Mouse (Mus musculus): ENCODE measurements around the gene Cbx7.
"Not testable (repeated sequence)": the region's sequence is repeated elsewhere in the genome, so short reads cannot be mapped to it uniquely, and the experiment has no call there.

Cbx7 gene

GRCm38 (mm10) chr15:79927637-79928122 lies 43.2 kb downstream of the Cbx7 start:
- peak; percentile 93 to 95 for DNase-seq (ENCODE audit: low spot score in 2 of 2)

- no peak for DNase-seq (ENCODE audit: low spot score in 2 of 2)
Observed at GRCm38 (mm10) chr15:79926856-79927416, 44.0 kb downstream of the Cbx7 start.

GRCm38 (mm10) chr15:79919787-79920186 lies 51.1 kb downstream of the Cbx7 start:
- no peak for DNase-seq (ENCODE audit: low spot score in 2 of 2)

GRCm38 (mm10) chr15:79918485-79918884 lies 52.4 kb downstream of the Cbx7 start:
- DNase-seq (ENCODE audit: low spot score in 2 of 2), result no peak

- no peak for DNase-seq (ENCODE audit: low spot score in 2 of 2)
Observed at GRCm38 (mm10) chr15:79917111-79917720, 53.7 kb downstream of the Cbx7 start.

- no peak for DNase-seq (ENCODE audit: low spot score in 2 of 2)
Observed at GRCm38 (mm10) chr15:79916150-79916549, 54.8 kb downstream of the Cbx7 start.

GRCm38 (mm10) chr15:79914357-79914756 lies 56.6 kb downstream of the Cbx7 start:
- peak in 1 of 2 experiments; percentile 59 for DNase-seq (ENCODE audit: low spot score in 2 of 2)

GRCm38 (mm10) chr15:79913761-79914346 lies 57.1 kb downstream of the Cbx7 start:
- no peak for DNase-seq (ENCODE audit: low spot score in 2 of 2)

- no peak for DNase-seq (ENCODE audit: low spot score in 2 of 2)
Observed at GRCm38 (mm10) chr15:79911339-79911738, 59.6 kb downstream of the Cbx7 start.

GRCm38 (mm10) chr15:79910812-79911211 lies 60.1 kb downstream of the Cbx7 start:
- DNase-seq (ENCODE audit: low spot score in 2 of 2), result not testable (repeated sequence)

GRCm38 (mm10) chr15:79909006-79909405 lies 61.9 kb downstream of the Cbx7 start:
- not testable (repeated sequence) for DNase-seq (ENCODE audit: low spot score in 2 of 2)

GRCm38 (mm10) chr15:79906855-79907254 lies 64.1 kb downstream of the Cbx7 start:
- DNase-seq (ENCODE audit: low spot score in 2 of 2), result no peak

- no peak for DNase-seq (ENCODE audit: low spot score in 2 of 2)
Observed at GRCm38 (mm10) chr15:79905211-79905610, 65.7 kb downstream of the Cbx7 start.

- not testable (repeated sequence) for DNase-seq (ENCODE audit: low spot score in 2 of 2)
Observed at GRCm38 (mm10) chr15:79904678-79905077, 66.2 kb downstream of the Cbx7 start.

- no peak for DNase-seq (ENCODE audit: low spot score in 2 of 2)
Observed at GRCm38 (mm10) chr15:79903963-79904362, 67.0 kb downstream of the Cbx7 start.

- not testable (repeated sequence) for DNase-seq (ENCODE audit: low spot score in 2 of 2)
Observed at GRCm38 (mm10) chr15:79903081-79903480, 67.8 kb downstream of the Cbx7 start.

GRCm38 (mm10) chr15:79901399-79901798 lies 69.5 kb downstream of the Cbx7 start:
- DNase-seq (ENCODE audit: low spot score in 2 of 2), result no peak

- DNase-seq (ENCODE audit: low spot score in 2 of 2), result no peak
Observed at GRCm38 (mm10) chr15:79900751-79901150, 70.2 kb downstream of the Cbx7 start.

GRCm38 (mm10) chr15:79899828-79900510 lies 71.0 kb downstream of the Cbx7 start:
- no peak for DNase-seq (ENCODE audit: low spot score in 2 of 2)

GRCm38 (mm10) chr15:79898988-79899387 lies 71.9 kb downstream of the Cbx7 start:
- no peak for DNase-seq (ENCODE audit: low spot score in 2 of 2)

- no peak for DNase-seq (ENCODE audit: low spot score in 2 of 2)
Observed at GRCm38 (mm10) chr15:79896080-79896725, 74.7 kb downstream of the Cbx7 start.
